Mouse (Mus musculus): Measurements from ENCODE around the gene 1700017B05Rik. TPM values are rescaled to one million over a fixed set of nuclear protein-coding genes. Genes with fewer than 3 reads are reported as not detected.

1700017B05Rik gene
- polyA plus RNA-seq, 1 experiment from 2014 or later: 16.9 TPM

DNA sequence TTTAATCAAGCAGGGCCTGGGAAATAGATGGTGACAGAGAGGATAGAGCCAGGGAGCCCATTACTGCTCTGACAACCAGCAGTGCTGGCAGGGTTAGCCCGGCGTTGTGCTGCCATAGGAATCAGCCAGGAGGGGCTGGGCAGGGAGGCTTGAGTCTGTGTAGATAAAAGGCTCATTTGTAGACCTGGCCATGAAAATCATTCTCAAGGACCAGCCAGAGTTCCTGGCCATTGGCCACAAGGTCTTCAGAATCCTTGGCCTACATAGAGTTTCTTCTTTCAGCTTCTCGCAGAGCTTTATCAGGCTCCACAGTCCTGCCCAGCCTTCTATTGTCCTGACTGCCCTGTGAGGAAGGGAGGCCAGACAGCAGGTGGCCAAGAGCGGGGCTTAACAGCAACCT, 17.0 kb upstream of the 1700017B05Rik start:
- 59% methylated on average over 4 of the region's 4 CpGs for WGBS (ENCODE audit: insufficient replicate concordance)
- Histone ChIP-seq H3K9ac (ENCODE audit: low read depth, low read length) (no peak overlapping the region), H3K36me3 (ENCODE audit: control insufficient read depth, insufficient read depth) (no peaks in the 10 kb centered on the region), H3K27me3 (ENCODE audit: control insufficient read depth, insufficient read depth, low read depth, low read length) (no peaks in the 10 kb centered on the region; the same call in 1 of the 2 replicates), H3K4me2 (ENCODE audit: low read depth, low read length) (no peak overlapping the region), H3K9me3 (replicated peaks; ENCODE audit: control insufficient read depth, low read length) (no peaks in the 10 kb centered on the region), H3K4me3 (ENCODE audit: low read depth, low read length) (no peak overlapping the region), H3K4me1 (ENCODE audit: control insufficient read depth, low read depth, low read length) (peaks cover 7% of the 10 kb centered on the region), H3K27ac (ENCODE audit: low read length) (no peak overlapping the region)
- no peak for ATAC-seq (ENCODE audit: low read depth)

DNA sequence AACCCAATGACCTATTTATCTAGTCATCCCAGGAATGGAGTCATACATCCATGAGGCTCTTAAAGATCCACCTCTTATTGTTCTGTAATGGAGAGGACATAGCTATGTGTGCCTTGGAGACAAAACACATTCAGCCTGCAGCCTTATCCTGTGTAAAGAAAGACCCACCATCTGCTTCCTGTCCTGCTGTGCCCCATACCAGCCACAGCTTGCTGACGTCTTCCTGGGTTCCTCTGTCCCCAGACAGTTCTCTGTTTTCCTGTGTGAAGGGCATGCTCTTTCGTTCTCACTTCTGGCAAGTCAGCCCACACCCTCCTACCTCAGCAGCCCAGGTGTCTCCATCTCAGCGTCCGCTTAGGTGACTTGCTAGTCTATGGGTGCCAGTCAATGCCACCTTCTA, 15.9 kb upstream of the 1700017B05Rik start:
- no peak for ATAC-seq (ENCODE audit: low read depth)
- no peak overlapping the region for H3K9ac ChIP-seq (ENCODE audit: low read depth, low read length)
- no peak overlapping the region for H3K4me2 ChIP-seq (ENCODE audit: low read depth, low read length)
- WGBS (ENCODE audit: insufficient replicate concordance): 15% methylated on average over 4 of the region's 4 CpGs
- no peak overlapping the region for H3K4me3 ChIP-seq (ENCODE audit: low read depth, low read length)
- H3K9me3 ChIP-seq (replicated peaks; ENCODE audit: control insufficient read depth, low read length): no peaks in the 10 kb centered on the region
- no peak overlapping the region for H3K27ac ChIP-seq (ENCODE audit: low read length)
- no peaks in the 10 kb centered on the region; the same call in 1 of the 2 replicates for H3K27me3 ChIP-seq (ENCODE audit: control insufficient read depth, insufficient read depth, low read depth, low read length)
- peaks cover 7% of the 10 kb centered on the region for H3K4me1 ChIP-seq (ENCODE audit: control insufficient read depth, low read depth, low read length)
- H3K36me3 ChIP-seq (ENCODE audit: control insufficient read depth, insufficient read depth): no peaks in the 10 kb centered on the region

DNA sequence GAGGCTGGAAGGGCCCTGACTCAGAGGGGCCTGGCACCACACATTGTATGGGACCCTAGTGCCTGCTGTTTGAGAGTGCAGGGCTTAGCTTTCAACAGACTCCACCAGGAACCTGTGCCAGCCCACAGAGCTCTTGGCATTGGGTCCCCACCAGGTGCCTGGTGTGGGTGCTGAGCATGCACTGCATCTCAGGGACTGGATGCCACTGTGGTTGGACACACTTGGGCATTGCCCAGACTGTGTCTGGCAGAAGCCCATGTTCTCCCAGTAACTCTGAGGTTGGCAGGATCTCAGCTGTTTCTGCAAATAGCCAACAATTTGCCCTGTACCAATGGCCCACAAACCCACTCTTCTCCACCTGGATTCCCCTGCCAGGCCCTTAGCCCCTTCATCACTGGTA, 13.9 kb upstream of the 1700017B05Rik start:
- Histone ChIP-seq H3K9ac (ENCODE audit: low read depth, low read length) (no peak overlapping the region), H3K27me3 (ENCODE audit: control insufficient read depth, insufficient read depth, low read depth, low read length) (peaks cover 5% of the 10 kb centered on the region; the same call in 1 of the 2 replicates), H3K9me3 (replicated peaks; ENCODE audit: control insufficient read depth, low read length) (no peaks in the 10 kb centered on the region), H3K4me3 (ENCODE audit: low read depth, low read length) (no peak overlapping the region), H3K36me3 (ENCODE audit: control insufficient read depth, insufficient read depth) (no peaks in the 10 kb centered on the region), H3K4me2 (ENCODE audit: low read depth, low read length) (no peak overlapping the region), H3K4me1 (ENCODE audit: control insufficient read depth, low read depth, low read length) (peaks cover 2% of the 10 kb centered on the region), H3K27ac (ENCODE audit: low read length) (no peak overlapping the region)
- no peak for ATAC-seq (ENCODE audit: low read depth)

DNA sequence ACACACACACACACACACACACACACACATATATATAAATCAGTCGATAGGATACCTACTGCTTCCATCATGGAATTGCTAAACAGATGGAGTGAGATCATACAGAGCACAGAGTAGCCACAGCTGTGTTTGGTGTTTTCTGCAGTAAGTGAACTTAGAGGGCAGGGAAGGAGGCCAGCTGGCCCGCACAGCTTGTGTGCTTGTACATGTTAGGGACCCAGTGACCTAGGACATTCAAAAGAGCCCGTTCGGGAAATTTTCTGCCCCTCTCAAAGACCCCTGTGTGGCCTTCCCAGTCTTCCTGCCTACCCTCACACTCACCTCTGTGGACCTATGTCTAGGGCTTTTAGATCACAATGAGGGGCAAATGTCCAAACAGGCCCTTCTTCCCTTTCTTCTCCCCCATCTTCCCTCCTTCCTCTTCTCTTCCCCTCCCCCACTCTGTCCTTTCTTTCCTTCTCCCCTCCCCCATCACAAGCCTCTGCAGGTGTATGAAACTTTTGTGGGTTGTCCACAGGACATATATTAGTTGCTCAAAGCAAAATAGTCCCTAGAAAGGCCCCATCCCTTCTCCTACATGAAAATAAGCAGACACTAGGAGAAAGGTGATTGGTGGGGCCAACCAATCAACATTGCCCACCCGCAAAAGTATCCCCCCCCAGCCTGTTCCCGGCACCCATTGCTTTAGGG, 11.5 kb upstream of the 1700017B05Rik start:
- WGBS (ENCODE audit: insufficient replicate concordance): 30% methylated on average over 6 of the region's 6 CpGs
- no peaks in the 10 kb centered on the region; the same call in 1 of the 2 replicates for H3K4me1 ChIP-seq (ENCODE audit: control insufficient read depth, low read depth, low read length)
- no peak overlapping the region for H3K27ac ChIP-seq (ENCODE audit: low read length)
- no peak for ATAC-seq (ENCODE audit: low read depth)
- H3K9me3 ChIP-seq (replicated peaks; ENCODE audit: control insufficient read depth, low read length): no peaks in the 10 kb centered on the region
- H3K36me3 ChIP-seq (ENCODE audit: control insufficient read depth, insufficient read depth): no peaks in the 10 kb centered on the region
- no peak overlapping the region for H3K9ac ChIP-seq (ENCODE audit: low read depth, low read length)
- H3K27me3 ChIP-seq (ENCODE audit: control insufficient read depth, insufficient read depth, low read depth, low read length): peaks cover 9% of the 10 kb centered on the region; the same call in 1 of the 2 replicates
- H3K4me3 ChIP-seq (ENCODE audit: low read depth, low read length): no peak overlapping the region
- no peak overlapping the region for H3K4me2 ChIP-seq (ENCODE audit: low read depth, low read length)

DNA sequence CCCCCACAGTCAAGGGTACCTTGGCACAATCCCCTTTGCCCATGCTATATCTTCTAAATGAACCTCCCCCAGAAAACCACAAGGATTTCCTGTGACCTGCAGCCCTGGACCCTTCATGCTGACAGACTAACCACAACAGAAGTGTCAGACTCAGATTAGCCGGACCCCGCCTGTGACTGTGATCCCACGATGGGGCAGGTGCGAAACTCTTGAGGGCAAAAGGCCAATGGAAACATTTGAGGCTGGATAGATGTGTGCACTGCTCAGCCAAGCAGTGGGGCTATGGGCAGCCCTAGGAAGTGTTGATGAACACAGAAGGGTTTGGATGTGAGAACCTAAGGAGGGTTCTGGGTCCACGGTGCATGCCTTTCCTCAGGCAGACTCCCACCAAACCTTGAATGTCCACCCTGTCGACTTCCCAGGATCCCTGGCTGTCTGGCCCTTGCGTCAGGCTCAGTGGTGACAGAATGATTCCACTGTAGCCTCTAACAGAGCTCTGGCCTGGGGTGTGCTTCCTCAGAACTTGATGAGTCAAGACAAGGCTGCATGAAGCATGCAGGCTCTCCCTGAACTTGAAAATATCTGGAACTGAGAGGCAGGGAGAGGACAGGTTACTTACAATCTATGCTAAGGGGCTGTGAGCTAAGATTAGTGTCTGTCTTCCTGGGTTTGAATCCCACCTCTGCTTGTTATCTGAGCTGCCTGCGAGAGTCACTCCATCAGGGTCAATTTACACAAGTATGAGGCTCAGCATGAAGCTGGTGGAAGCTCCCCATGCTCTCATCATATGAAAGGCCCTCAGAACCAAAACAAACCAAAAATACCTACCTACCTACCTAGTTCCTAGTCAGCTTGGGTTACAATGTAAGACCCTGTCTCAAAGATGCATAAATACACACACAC, 10.7 kb upstream of the 1700017B05Rik start:
- H3K9me3 ChIP-seq (replicated peaks; ENCODE audit: control insufficient read depth, low read length): no peaks in the 10 kb centered on the region
- no peak for ATAC-seq (ENCODE audit: low read depth)
- peaks cover 9% of the 10 kb centered on the region; the same call in 1 of the 2 replicates for H3K27me3 ChIP-seq (ENCODE audit: control insufficient read depth, insufficient read depth, low read depth, low read length)
- H3K4me3 ChIP-seq (ENCODE audit: low read depth, low read length): no peak overlapping the region
- peaks cover 7% of the 10 kb centered on the region for H3K4me1 ChIP-seq (ENCODE audit: control insufficient read depth, low read depth, low read length)
- H3K4me2 ChIP-seq (ENCODE audit: low read depth, low read length): no peak overlapping the region
- no peaks in the 10 kb centered on the region for H3K36me3 ChIP-seq (ENCODE audit: control insufficient read depth, insufficient read depth)
- no peak overlapping the region for H3K9ac ChIP-seq (ENCODE audit: low read depth, low read length)
- 23% methylated on average over 8 of the region's 8 CpGs for WGBS (ENCODE audit: insufficient replicate concordance)
- H3K27ac ChIP-seq (ENCODE audit: low read length): no peak overlapping the region

DNA sequence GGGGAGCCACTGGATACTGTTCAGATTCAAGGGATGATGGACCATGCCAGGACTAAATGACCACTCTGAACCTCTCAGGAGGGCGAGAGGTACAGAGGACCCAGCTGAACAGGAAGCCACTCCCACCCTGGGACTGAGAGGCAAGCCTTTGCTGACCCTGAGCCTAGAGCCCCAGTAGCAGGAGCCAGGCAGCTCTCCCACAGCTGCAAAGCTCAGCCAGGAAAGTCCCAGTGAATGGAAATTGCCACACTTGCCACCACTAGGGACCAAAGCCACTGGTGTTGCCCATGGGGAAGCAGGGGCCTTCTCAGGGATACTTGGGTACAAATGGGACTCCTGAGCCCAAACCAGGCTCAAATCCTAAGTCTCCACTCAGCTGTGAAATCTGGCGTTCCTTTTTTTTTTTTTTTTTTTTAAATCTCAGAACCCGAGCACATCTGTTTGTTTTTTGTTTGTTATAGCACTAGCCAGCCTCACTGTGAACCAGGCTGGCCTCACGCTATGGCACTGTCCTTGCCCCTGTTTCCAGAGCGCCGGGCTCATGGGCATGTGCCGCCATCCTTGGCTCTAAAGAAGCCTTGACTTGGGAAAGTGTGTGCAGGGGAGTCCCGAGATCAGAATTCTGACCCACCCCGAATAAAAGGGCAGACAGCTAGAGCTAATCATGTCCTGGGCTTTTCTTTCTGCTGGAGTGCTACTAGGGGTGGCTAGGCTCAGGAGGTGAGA, 9.6 kb upstream of the 1700017B05Rik start:
- no peak overlapping the region for H3K4me3 ChIP-seq (ENCODE audit: low read depth, low read length)
- no peaks in the 10 kb centered on the region for H3K36me3 ChIP-seq (ENCODE audit: control insufficient read depth, insufficient read depth)
- no peak for ATAC-seq (ENCODE audit: low read depth)
- H3K4me1 ChIP-seq (ENCODE audit: control insufficient read depth, low read depth, low read length): peaks cover 17% of the 10 kb centered on the region
- no peak overlapping the region for H3K4me2 ChIP-seq (ENCODE audit: low read depth, low read length)
- H3K27ac ChIP-seq (ENCODE audit: low read length): no peak overlapping the region
- 39% methylated on average over 9 of the region's 9 CpGs for WGBS (ENCODE audit: insufficient replicate concordance)
- H3K27me3 ChIP-seq (ENCODE audit: control insufficient read depth, insufficient read depth, low read depth, low read length): peaks cover 9% of the 10 kb centered on the region; the same call in 1 of the 2 replicates
- no peak overlapping the region for H3K9ac ChIP-seq (ENCODE audit: low read depth, low read length)
- no peaks in the 10 kb centered on the region for H3K9me3 ChIP-seq (replicated peaks; ENCODE audit: control insufficient read depth, low read length)

DNA sequence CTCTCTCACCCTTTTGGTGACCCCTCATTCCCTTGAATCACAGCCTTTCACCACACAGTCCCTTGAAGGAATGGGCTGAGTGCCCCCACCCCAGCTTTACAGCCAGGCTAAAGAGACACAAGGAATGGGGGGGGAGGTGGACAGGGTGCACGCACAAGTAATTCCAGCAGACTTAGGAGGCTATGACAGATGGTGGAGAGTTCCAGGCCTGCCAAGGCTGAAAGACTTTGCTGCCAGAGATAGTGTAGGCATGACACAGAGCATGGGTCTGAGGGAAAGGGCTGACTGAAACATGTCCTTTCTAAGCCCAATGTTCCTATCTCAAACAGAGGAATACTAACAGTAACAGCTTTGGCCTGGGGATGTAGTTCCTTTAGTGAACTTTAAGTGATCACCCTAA, 8.7 kb upstream of the 1700017B05Rik start:
- Histone ChIP-seq H3K4me1 (ENCODE audit: control insufficient read depth, low read depth, low read length) (peaks cover 17% of the 10 kb centered on the region), H3K4me3 (ENCODE audit: low read depth, low read length) (no peak overlapping the region), H3K36me3 (ENCODE audit: control insufficient read depth, insufficient read depth) (no peaks in the 10 kb centered on the region), H3K4me2 (ENCODE audit: low read depth, low read length) (no peak overlapping the region), H3K9ac (ENCODE audit: low read depth, low read length) (no peak overlapping the region), H3K27me3 (ENCODE audit: control insufficient read depth, insufficient read depth, low read depth, low read length) (peaks cover 9% of the 10 kb centered on the region; the same call in 1 of the 2 replicates), H3K27ac (ENCODE audit: low read length) (no peak overlapping the region), H3K9me3 (replicated peaks; ENCODE audit: control insufficient read depth, low read length) (no peaks in the 10 kb centered on the region)
- 61% methylated on average over 1 of the region's 1 CpGs for WGBS (ENCODE audit: insufficient replicate concordance)
- no peak for ATAC-seq (ENCODE audit: low read depth)

DNA sequence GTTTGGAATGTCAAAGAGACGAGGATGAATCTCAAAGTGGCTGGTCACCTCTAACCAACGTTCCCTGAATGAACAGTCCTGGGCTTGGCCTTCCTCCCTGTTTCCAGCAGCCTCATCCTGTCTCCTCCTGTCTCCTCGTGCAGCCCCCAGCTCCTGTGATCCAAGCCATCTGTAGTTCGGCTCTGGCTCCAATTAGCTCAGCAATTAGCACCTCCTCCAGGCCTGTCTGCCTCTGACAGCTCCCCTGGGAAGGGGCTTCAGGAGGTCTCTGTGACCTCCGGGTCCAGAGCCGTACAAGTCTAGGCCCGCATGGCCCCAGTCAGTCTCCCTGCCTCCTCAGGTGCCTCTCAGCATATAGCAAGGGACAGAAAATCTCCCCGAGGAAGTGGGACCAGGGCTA, 8.0 kb upstream of the 1700017B05Rik start:
- H3K9me3 ChIP-seq (replicated peaks; ENCODE audit: control insufficient read depth, low read length): no peaks in the 10 kb centered on the region
- H3K27me3 ChIP-seq (ENCODE audit: control insufficient read depth, insufficient read depth, low read depth, low read length): peaks cover 9% of the 10 kb centered on the region; the same call in 1 of the 2 replicates
- 39% methylated on average over 8 of the region's 8 CpGs for whole genome bisulfite sequencing (ENCODE audit: insufficient replicate concordance)
- H3K36me3 ChIP-seq (ENCODE audit: control insufficient read depth, insufficient read depth): no peaks in the 10 kb centered on the region
- no peak overlapping the region for H3K27ac ChIP-seq (ENCODE audit: low read length)
- H3K4me2 ChIP-seq (ENCODE audit: low read depth, low read length): no peak overlapping the region
- ATAC-seq (ENCODE audit: low read depth): no peak
- H3K4me1 ChIP-seq (ENCODE audit: control insufficient read depth, low read depth, low read length): peaks cover 17% of the 10 kb centered on the region
- no peak overlapping the region for H3K4me3 ChIP-seq (ENCODE audit: low read depth, low read length)
- H3K9ac ChIP-seq (ENCODE audit: low read depth, low read length): no peak overlapping the region

All from liver, embryonic 16.5 days (tissue).